Mouse (Mus musculus): ENCODE data around the gene Ccl25. TPM values are rescaled to one million over a fixed set of nuclear protein-coding genes. Genes with fewer than 3 reads are reported as not detected.

The Ccl25 gene
- total RNA-seq (2021): 10 to 100 TPM; 23.4 to 30.7 TPM
- long read RNA-seq, experiment 1, partial matches to known transcripts: 1 of 15 reads
- long read RNA-seq, experiment 1, other reads (novel, unspliced or antisense): 9 of 15 reads
- long read RNA-seq, experiment 2, partial matches to known transcripts: 2 of 17 reads
- long read RNA-seq, experiment 2, other reads (novel, unspliced or antisense): 15 of 17 reads

- peak; percentile 98 for DNase-seq (ENCODE audit: low spot score in 2 of 2)
Observed at GRCm38 (mm10) chr8:4324983-4325750, at the start of gene Ccl25, which contains the start of gene Elavl1. Gene Ccl25, plus strand, starts transcription at chr8:4325210. Gene Elavl1, minus strand, starts transcription at chr8:4325413.

GRCm38 (mm10) chr8:4275275-4276110 is 49.5 kb upstream of the Ccl25 start, which contains the start of gene Timm44:
Gene Timm44, minus strand, starts transcription at chr8:4275913.
- DNase-seq (ENCODE audit: low spot score in 2 of 2): peak; percentile 89 to 98

- DNase-seq (ENCODE audit: low spot score in 2 of 2): no peak
Observed at GRCm38 (mm10) chr8:4276111-4276465, 48.9 kb upstream of the Ccl25 start.

- DNase-seq (ENCODE audit: low spot score in 2 of 2): no peak
Observed at GRCm38 (mm10) chr8:4292738-4293137, 32.3 kb upstream of the Ccl25 start.

GRCm38 (mm10) chr8:4297822-4298221 is 27.2 kb upstream of the Ccl25 start:
- no peak for DNase-seq (ENCODE audit: low spot score in 2 of 2)

GRCm38 (mm10) chr8:4304124-4304547 is 20.9 kb upstream of the Ccl25 start:
- no peak for DNase-seq (ENCODE audit: low spot score in 2 of 2)

GRCm38 (mm10) chr8:4305838-4306237 is 19.2 kb upstream of the Ccl25 start:
- no peak for DNase-seq (ENCODE audit: low spot score in 2 of 2)

- DNase-seq (ENCODE audit: low spot score in 2 of 2): no peak
Observed at GRCm38 (mm10) chr8:4312104-4312503, 12.9 kb upstream of the Ccl25 start.

GRCm38 (mm10) chr8:4313254-4314124 is 11.5 kb upstream of the Ccl25 start:
- no peak for DNase-seq (ENCODE audit: low spot score in 2 of 2)

- no peak for DNase-seq (ENCODE audit: low spot score in 2 of 2)
Observed at GRCm38 (mm10) chr8:4314852-4315251, 10.2 kb upstream of the Ccl25 start.

GRCm38 (mm10) chr8:4318124-4318523 is 6.9 kb upstream of the Ccl25 start:
- no peak for DNase-seq (ENCODE audit: low spot score in 2 of 2)

GRCm38 (mm10) chr8:4318796-4319572 is 6.0 kb upstream of the Ccl25 start:
- no peak for DNase-seq (ENCODE audit: low spot score in 2 of 2)

GRCm38 (mm10) chr8:4319573-4319872 is 5.5 kb upstream of the Ccl25 start:
- no peak for DNase-seq (ENCODE audit: low spot score in 2 of 2)

- DNase-seq (ENCODE audit: low spot score in 2 of 2): no peak
Observed at GRCm38 (mm10) chr8:4320404-4320803, 4.6 kb upstream of the Ccl25 start.

GRCm38 (mm10) chr8:4321031-4321430 is 4.0 kb upstream of the Ccl25 start:
- DNase-seq (ENCODE audit: low spot score in 2 of 2): no peak

- DNase-seq (ENCODE audit: low spot score in 2 of 2): peak; percentile 88 to 94
Observed at GRCm38 (mm10) chr8:4322470-4322869, 2.5 kb upstream of the Ccl25 start.

- no peak for DNase-seq (ENCODE audit: low spot score in 2 of 2)
Observed at GRCm38 (mm10) chr8:4323917-4324316, 1.1 kb upstream of the Ccl25 start.

GRCm38 (mm10) chr8:4324525-4324924 is 485 bp upstream of the Ccl25 start:
- DNase-seq (ENCODE audit: low spot score in 2 of 2): peak; percentile 28 to 39

GRCm38 (mm10) chr8:4325751-4326036 is 684 bp downstream of the Ccl25 start:
- DNase-seq (ENCODE audit: low spot score in 2 of 2): no peak

- no peak for DNase-seq (ENCODE audit: low spot score in 2 of 2)
Observed at GRCm38 (mm10) chr8:4329000-4329399, 4.0 kb downstream of the Ccl25 start.

All from layer of hippocampus, postnatal 14 days (tissue).